Mouse (Mus musculus) spleen, postnatal 36 days (tissue): ENCODE results near the gene Mccc1.

ENCODE experiments used
- DNase-seq, 2 experiments: peaks; one replicate each; pipeline ENCODE4 v3.0.0; 2022; ENCODE audit warnings: low spot score in 2 of 2, mixed read lengths in 1 of 2

The Mccc1 gene

GRCm38 (mm10) chr3:35964928-35965327 lies 35.5 kb downstream of the Mccc1 start:
- no peak for DNase-seq

- no peak for DNase-seq
These were observed 36.6 kb downstream of the Mccc1 start for GRCm38 (mm10) chr3:35963921-35964320.

GRCm38 (mm10) chr3:35963401-35963800 lies 37.1 kb downstream of the Mccc1 start:
- no peak for DNase-seq

GRCm38 (mm10) chr3:35962967-35963366 lies 37.5 kb downstream of the Mccc1 start:
- DNase-seq: no peak

- DNase-seq: no peak
These were observed 43.2 kb downstream of the Mccc1 start for GRCm38 (mm10) chr3:35957230-35957629.

GRCm38 (mm10) chr3:35954901-35955575 lies 45.4 kb downstream of the Mccc1 start:
- no peak for DNase-seq

GRCm38 (mm10) chr3:35953816-35954215 lies 46.7 kb downstream of the Mccc1 start:
- no peak for DNase-seq

GRCm38 (mm10) chr3:35953184-35953583 lies 47.3 kb downstream of the Mccc1 start:
- DNase-seq: no peak

GRCm38 (mm10) chr3:35948197-35948596 lies 52.3 kb downstream of the Mccc1 start:
- DNase-seq: no peak

GRCm38 (mm10) chr3:35940520-35941135 lies 59.9 kb downstream of the Mccc1 start:
- DNase-seq: no peak

GRCm38 (mm10) chr3:35940047-35940446 lies 60.4 kb downstream of the Mccc1 start:
- no peak for DNase-seq

GRCm38 (mm10) chr3:35937345-35937744 lies 63.1 kb downstream of the Mccc1 start, which contains the start of gene Dcun1d1:
TSS of gene Dcun1d1 (minus strand) at chr3:35937445.
- DNase-seq: no peak

GRCm38 (mm10) chr3:35933405-35933777 lies 67.1 kb downstream of the Mccc1 start:
- DNase-seq: peak; percentile 35 to 45

GRCm38 (mm10) chr3:35932735-35933404 lies 67.6 kb downstream of the Mccc1 start:
- peak; percentile 82 to 83 for DNase-seq

GRCm38 (mm10) chr3:35931896-35932727 lies 68.4 kb downstream of the Mccc1 start:
- peak; percentile 62 to 63 for DNase-seq

GRCm38 (mm10) chr3:35931359-35931758 lies 69.1 kb downstream of the Mccc1 start:
- DNase-seq: no peak

- no peak for DNase-seq
These were observed 70.6 kb downstream of the Mccc1 start for GRCm38 (mm10) chr3:35929831-35930230.

- no peak for DNase-seq
These were observed 71.1 kb downstream of the Mccc1 start for GRCm38 (mm10) chr3:35929406-35929805.

GRCm38 (mm10) chr3:35925852-35926251 lies 74.6 kb downstream of the Mccc1 start:
- no peak for DNase-seq

GRCm38 (mm10) chr3:35924007-35924406 lies 76.5 kb downstream of the Mccc1 start:
- DNase-seq: peak; percentile 30 to 56

- DNase-seq: peak; percentile 59 to 71
These were observed 77.0 kb downstream of the Mccc1 start for GRCm38 (mm10) chr3:35923495-35923894.

GRCm38 (mm10) chr3:35922522-35922921 lies 78.0 kb downstream of the Mccc1 start:
- DNase-seq: peak in 1 of 2 experiments; percentile 11
